Mouse (Mus musculus) heart, embryonic 15.5 days (tissue): ENCODE results near the gene Mamdc2. TPM values are rescaled to one million over a fixed set of nuclear protein-coding genes. Genes with fewer than 3 reads are reported as not detected.

ENCODE experiments used
- ATAC-seq: fragments of 200-750 bp; cut with Nextera tagmentation; replicated peaks from 2 replicates; pipeline ENCODE4 v1.8.0; 2017; ENCODE audit warnings: low read depth, moderate TSS enrichment; ENCODE audit not compliant: insufficient number of reproducible peaks, insufficient read depth, low FRiP score
- H3K27ac ChIP-seq: fragments of 300-500 bp; sonication (generic); 2 replicates; pipeline ENCODE4 v1.5.1; 2015; ENCODE audit warnings: mild to moderate bottlenecking, inconsistent platforms
- H3K27me3 ChIP-seq: fragments of 300-500 bp; sonication (generic); 2 replicates; pipeline ENCODE4 v1.6.1; 2015; ENCODE audit warnings: inconsistent platforms
- H3K36me3 ChIP-seq: fragments of 300-500 bp; sonication (generic); 2 replicates; pipeline ENCODE4 v1.6.1; 2015; ENCODE audit warnings: mild to moderate bottlenecking, inconsistent platforms
- H3K4me1 ChIP-seq: fragments of 300-500 bp; sonication (generic); replicated peaks from 2 replicates; pipeline ENCODE4 v1.6.1; 2015; ENCODE audit warnings: inconsistent platforms
- H3K4me2 ChIP-seq: fragments of 300-500 bp; sonication (generic); 2 replicates; pipeline ENCODE4 v1.6.1; 2015; ENCODE audit warnings: inconsistent platforms, mild to moderate bottlenecking, moderate library complexity
- H3K4me3 ChIP-seq: fragments of 300-500 bp; sonication (generic); 2 replicates; pipeline ENCODE4 v1.5.1; 2015; ENCODE audit warnings: mild to moderate bottlenecking, inconsistent platforms
- H3K9ac ChIP-seq: fragments of 300-500 bp; sonication (generic); 2 replicates; pipeline ENCODE4 v1.6.1; 2015; ENCODE audit warnings: mild to moderate bottlenecking, inconsistent platforms
- H3K9me3 ChIP-seq: fragments of 300-500 bp; sonication (generic); replicated peaks from 2 replicates; pipeline ENCODE4 v1.6.1; 2016; ENCODE audit warnings: inconsistent platforms
- WGBS: fragments of 180-500 bp; shearing (Covaris S2); methylation state at CpG from one replicate; pipeline ENCODE4 v1.1.7; 2015; ENCODE audit warnings: mixed read lengths; 5-methylcytosine and 5-hydroxymethylcytosine counted together
- polyA plus RNA-seq: library from polyadenylated mRNA; unstranded; fragments of >200 nt; fragmentation: Nextera tagmentation; extraction: Ambion mirVana; gene quantifications from 2 replicates; pipeline ENCODE4 v1.2.1, GENCODE M21; 2015

The Mamdc2 gene
- polyA plus RNA-seq, 1 experiment from 2014 or later = 1.1 TPM

GRCm38 (mm10) chr19:23379752-23380504, 68.3 kb downstream of the Mamdc2 start:
- no peak for ATAC-seq
- H3K27ac ChIP-seq = no peak overlapping the region
- no peak overlapping the region for H3K4me3 ChIP-seq
- 70% methylated on average over 8 of the region's 8 CpGs for WGBS
- no peaks in the 10 kb centered on the region for H3K4me1 ChIP-seq
- no peaks in the 10 kb centered on the region for H3K9me3 ChIP-seq
- H3K27me3 ChIP-seq = no peaks in the 10 kb centered on the region
- no peak overlapping the region for H3K9ac ChIP-seq
- H3K4me2 ChIP-seq = no peak overlapping the region
- H3K36me3 ChIP-seq = no peaks in the 10 kb centered on the region

GRCm38 (mm10) chr19:23376536-23377201, 71.6 kb downstream of the Mamdc2 start:
- no peak for ATAC-seq
- 62% methylated on average over 11 of the region's 11 CpGs for WGBS
- no peaks in the 10 kb centered on the region for H3K27me3 ChIP-seq

GRCm38 (mm10) chr19:23374941-23375656, 73.1 kb downstream of the Mamdc2 start:
- WGBS = 84% methylated on average over 7 of the region's 7 CpGs
- H3K9me3 ChIP-seq = no peaks in the 10 kb centered on the region

More at GRCm38 (mm10) chr19:23376536-23377201, 71.6 kb downstream of the Mamdc2 start:
- no peaks in the 10 kb centered on the region for H3K36me3 ChIP-seq
- H3K9me3 ChIP-seq = no peaks in the 10 kb centered on the region
- H3K4me1 ChIP-seq = no peaks in the 10 kb centered on the region
- no peak overlapping the region for H3K4me2 ChIP-seq
- H3K9ac ChIP-seq = no peak overlapping the region
- H3K4me3 ChIP-seq = no peak overlapping the region
- no peak overlapping the region for H3K27ac ChIP-seq

GRCm38 (mm10) chr19:23373728-23374127, 74.5 kb downstream of the Mamdc2 start:
- no peaks in the 10 kb centered on the region for H3K4me1 ChIP-seq
- H3K27ac ChIP-seq = no peak overlapping the region
- no peak for ATAC-seq
- no peak overlapping the region for H3K4me3 ChIP-seq
- no peaks in the 10 kb centered on the region for H3K36me3 ChIP-seq
- WGBS = 61% methylated on average over 9 of the region's 9 CpGs
- no peak overlapping the region for H3K4me2 ChIP-seq
- no peaks in the 10 kb centered on the region for H3K27me3 ChIP-seq
- no peaks in the 10 kb centered on the region for H3K9me3 ChIP-seq
- no peak overlapping the region for H3K9ac ChIP-seq

More at GRCm38 (mm10) chr19:23374941-23375656, 73.1 kb downstream of the Mamdc2 start:
- no peak for ATAC-seq
- no peaks in the 10 kb centered on the region for H3K4me1 ChIP-seq
- no peak overlapping the region for H3K9ac ChIP-seq
- H3K4me2 ChIP-seq = no peak overlapping the region
- no peak overlapping the region for H3K27ac ChIP-seq
- H3K36me3 ChIP-seq = no peaks in the 10 kb centered on the region
- no peaks in the 10 kb centered on the region for H3K27me3 ChIP-seq
- H3K4me3 ChIP-seq = no peak overlapping the region

- H3K9ac ChIP-seq = no peak overlapping the region
- ATAC-seq = no peak
These were observed 75.0 kb downstream of the Mamdc2 start for GRCm38 (mm10) chr19:23373287-23373686.

GRCm38 (mm10) chr19:23369275-23369674, 79.0 kb downstream of the Mamdc2 start:
- Histone ChIP-seq H3K36me3 (no peaks in the 10 kb centered on the region), H3K27ac (no peak overlapping the region), H3K4me1 (no peaks in the 10 kb centered on the region), H3K27me3 (no peaks in the 10 kb centered on the region), H3K4me2 (no peak overlapping the region), H3K9ac (no peak overlapping the region), H3K4me3 (no peak overlapping the region), H3K9me3 (no peaks in the 10 kb centered on the region)
- ATAC-seq = no peak
- 84% methylated on average over 4 of the region's 4 CpGs for WGBS

More at GRCm38 (mm10) chr19:23373287-23373686, 75.0 kb downstream of the Mamdc2 start:
- H3K4me1 ChIP-seq = no peaks in the 10 kb centered on the region
- no peaks in the 10 kb centered on the region for H3K9me3 ChIP-seq
- H3K4me3 ChIP-seq = no peak overlapping the region
- no peak overlapping the region for H3K4me2 ChIP-seq
- H3K27ac ChIP-seq = no peak overlapping the region
- no peaks in the 10 kb centered on the region for H3K27me3 ChIP-seq
- no peaks in the 10 kb centered on the region for H3K36me3 ChIP-seq
- 42% methylated on average over 8 of the region's 8 CpGs for WGBS

- no peak for ATAC-seq
- H3K9ac ChIP-seq = no peak overlapping the region
- WGBS = 77% methylated on average over 3 of the region's 3 CpGs
- H3K4me3 ChIP-seq = no peak overlapping the region
- no peaks in the 10 kb centered on the region for H3K27me3 ChIP-seq
- no peak overlapping the region for H3K27ac ChIP-seq
- H3K4me2 ChIP-seq = no peak overlapping the region
- H3K9me3 ChIP-seq = no peaks in the 10 kb centered on the region
- no peaks in the 10 kb centered on the region for H3K36me3 ChIP-seq
- no peaks in the 10 kb centered on the region for H3K4me1 ChIP-seq
These were observed 86.2 kb downstream of the Mamdc2 start for GRCm38 (mm10) chr19:23362006-23362405.

- Histone ChIP-seq H3K4me3 (no peak overlapping the region), H3K27ac (no peak overlapping the region), H3K27me3 (no peaks in the 10 kb centered on the region), H3K9me3 (no peaks in the 10 kb centered on the region), H3K4me1 (no peaks in the 10 kb centered on the region), H3K4me2 (no peak overlapping the region), H3K9ac (no peak overlapping the region), H3K36me3 (no peaks in the 10 kb centered on the region)
- WGBS = 66% methylated on average over 4 of the region's 4 CpGs
- no peak for ATAC-seq
These were observed 87.1 kb downstream of the Mamdc2 start for GRCm38 (mm10) chr19:23361124-23361523.

- H3K9me3 ChIP-seq = no peaks in the 10 kb centered on the region
- H3K4me3 ChIP-seq = no peak overlapping the region
- no peak for ATAC-seq
- WGBS = 81% methylated on average over 4 of the region's 4 CpGs
- H3K4me2 ChIP-seq = no peak overlapping the region
- H3K9ac ChIP-seq = no peak overlapping the region
- H3K36me3 ChIP-seq = no peaks in the 10 kb centered on the region
- H3K27ac ChIP-seq = no peak overlapping the region
- H3K27me3 ChIP-seq = no peaks in the 10 kb centered on the region
- no peaks in the 10 kb centered on the region for H3K4me1 ChIP-seq
These were observed 87.7 kb downstream of the Mamdc2 start for GRCm38 (mm10) chr19:23360536-23360935.

GRCm38 (mm10) chr19:23357253-23357652, 91.0 kb downstream of the Mamdc2 start:
- no peak overlapping the region for H3K4me2 ChIP-seq
- no peaks in the 10 kb centered on the region for H3K9me3 ChIP-seq
- no peaks in the 10 kb centered on the region for H3K27me3 ChIP-seq
- no peaks in the 10 kb centered on the region for H3K36me3 ChIP-seq
- no peak overlapping the region for H3K9ac ChIP-seq
- 85% methylated on average over 5 of the region's 5 CpGs for WGBS
- no peak overlapping the region for H3K27ac ChIP-seq
- H3K4me1 ChIP-seq = peaks cover 4% of the 10 kb centered on the region
- ATAC-seq = no peak
- H3K4me3 ChIP-seq = no peak overlapping the region

GRCm38 (mm10) chr19:23354738-23355137, 93.5 kb downstream of the Mamdc2 start:
- Histone ChIP-seq H3K9me3 (no peaks in the 10 kb centered on the region), H3K27me3 (no peaks in the 10 kb centered on the region), H3K4me1 (peaks cover 4% of the 10 kb centered on the region), H3K4me3 (no peak overlapping the region), H3K27ac (no peak overlapping the region), H3K9ac (no peak overlapping the region), H3K36me3 (no peaks in the 10 kb centered on the region), H3K4me2 (no peak overlapping the region)
- WGBS = 76% methylated on average over 6 of the region's 6 CpGs
- ATAC-seq = no peak
